Mouse (Mus musculus) heart, adult 2 months (tissue): ENCODE measurements around the gene Sox13.

Experiments used
- CTCF ChIP-seq: fragments of 200-600 bp; IDR thresholded peaks from 2 replicates; pipeline ENCODE4 v1.8.1; 2022; ENCODE audit warnings: antibody characterized with exemption, mild to moderate bottlenecking, moderate library complexity
- EP300 ChIP-seq: fragments of 200-500 bp; IDR thresholded peaks from 2 replicates; pipeline ENCODE4 v1.6.1; 2011; ENCODE audit warnings: low read depth, low read length, control low read depth; ENCODE audit not compliant: insufficient read depth
- POLR2A ChIP-seq: fragments of 200-500 bp; IDR thresholded peaks from 2 replicates; pipeline ENCODE4 v1.6.1; 2011; ENCODE audit warnings: mild to moderate bottlenecking, low read depth, low read length, control low read depth; ENCODE audit not compliant: insufficient read depth

DNA sequence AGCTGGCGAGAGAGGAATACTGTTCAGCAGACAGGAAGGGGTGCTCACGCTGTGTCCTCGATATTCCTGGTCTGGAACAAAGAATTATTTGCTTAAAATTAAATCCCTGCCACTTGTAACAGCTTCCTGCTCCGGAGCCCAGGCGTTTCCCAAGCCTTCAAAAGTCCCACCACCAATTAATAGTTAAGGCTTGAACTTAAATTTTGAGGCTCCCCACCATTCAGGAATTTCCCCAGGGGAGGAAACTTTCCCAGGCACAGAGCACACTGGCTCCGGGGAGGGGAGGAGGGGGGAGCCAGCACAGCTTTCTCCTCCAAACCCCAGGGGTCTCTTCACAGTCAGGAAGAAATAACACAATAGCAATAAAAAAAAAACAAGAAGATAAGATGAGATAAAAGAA, 44.6 kb upstream of the Sox13 start:
- TF ChIP-seq CTCF (no peak), POLR2A (no peak), EP300 (no peak)
